Comparison of ENCODE assay signal across 11 mouse cellular contexts in the genomic region with DNA sequence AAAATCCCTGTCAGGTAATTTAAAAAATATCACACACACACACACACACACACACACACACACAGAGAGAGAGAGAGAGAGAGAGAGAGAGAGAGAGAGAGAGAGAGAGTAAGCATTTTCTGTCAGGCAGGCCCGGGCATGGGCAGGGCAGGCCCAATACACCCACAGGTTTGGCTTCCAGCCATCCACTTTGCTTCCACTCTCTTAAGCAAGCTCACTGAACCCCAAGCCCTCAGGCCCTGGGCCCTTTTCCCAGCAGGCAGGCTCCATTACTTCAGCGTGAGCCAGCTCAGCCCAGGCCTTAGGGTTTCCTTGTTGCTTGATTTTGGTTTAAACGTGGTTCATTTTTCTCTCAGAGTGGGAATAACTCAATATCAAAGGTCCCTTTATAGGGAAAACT. TPM values are rescaled to one million over a fixed set of nuclear protein-coding genes. Genes with fewer than 3 reads are reported as not detected.
DNase-seq lines count a peak whose midpoint lies in the region; ATAC-seq and TF ChIP-seq lines count a peak whose summit lies in the region.
"Had no signal": no experiment of that assay in that cellular context is flagged by ENCODE, and none has a peak within 500 bp of the region (broad histone marks: within the 10 kb centered on the region; RNA-seq: fewer than 3 reads in every experiment).

No protein-coding gene starts in this region.

- H3K9me3 ChIP-seq in intestine, embryonic 16.5 days (ENCODE audit: control insufficient read depth, low read length), result no peaks in the 10 kb centered on the region
- no peaks in the 10 kb centered on the region for H3K9me3 ChIP-seq in intestine, postnatal 0 days (ENCODE audit: control insufficient read depth)

- TF ChIP-seq CTCF in intestine, postnatal 0 days (IDR thresholded peaks at IDR 0.05; ENCODE audit: low read depth), result no peak

- H3K4me1 ChIP-seq in intestine, embryonic 16.5 days (ENCODE audit: control insufficient read depth, insufficient read depth, low read length), result peaks cover 6% of the 10 kb centered on the region
- no peaks in the 10 kb centered on the region for H3K4me1 ChIP-seq in intestine, postnatal 0 days (replicated peaks; ENCODE audit: control insufficient read depth, insufficient read depth, low read length)

- no peak overlapping the region for H3K27ac ChIP-seq in intestine, embryonic 16.5 days (ENCODE audit: low read length)
- H3K27ac ChIP-seq in intestine, postnatal 0 days (ENCODE audit: low read depth, low read length), result no peak overlapping the region
- H3K27ac ChIP-seq: macrophage had no signal

- DNase-seq in 3134 (ENCODE audit: extremely low read depth, insufficient read length, low spot score) (peak; percentile 11), liver (no peak)
- DNase-seq in Muller cell, postnatal 12 days (ENCODE audit: inconsistent ontology term), result peak; percentile 95
- DNase-seq in kidney, postnatal 25 days, result peak; percentile 33 to 49
- DNase-seq in thymus, postnatal 4 days, result no peak
- DNase-seq: thymus, postnatal 36 days had no signal

- no peaks in the 10 kb centered on the region for H3K36me3 ChIP-seq in intestine, embryonic 16.5 days (ENCODE audit: control insufficient read depth, insufficient read depth, low read length)
- H3K36me3 ChIP-seq in intestine, postnatal 0 days (ENCODE audit: control insufficient read depth, insufficient read depth), result no peaks in the 10 kb centered on the region

- no peak overlapping the region for H3K4me3 ChIP-seq in intestine, embryonic 16.5 days (ENCODE audit: low read length)
- no peak overlapping the region for H3K4me3 ChIP-seq in intestine, postnatal 0 days (ENCODE audit: low read depth, low read length)

- ATAC-seq in intestine, embryonic 16.5 days, result no peak
- ATAC-seq in intestine, postnatal 0 days, result no peak
- ATAC-seq: hindbrain, embryonic 16.5 days had no signal

- no peaks in the 10 kb centered on the region for H3K27me3 ChIP-seq in intestine, embryonic 16.5 days (replicated peaks; ENCODE audit: control insufficient read depth, insufficient read depth, low read length)
- H3K27me3 ChIP-seq in intestine, postnatal 0 days (replicated peaks; ENCODE audit: control insufficient read depth, insufficient read depth, low read length), result no peaks in the 10 kb centered on the region

- 0 out of 2 replicates have a peak overlapping the region, but pooled peaks have one; percentile 11 for H3K9ac ChIP-seq in intestine, embryonic 16.5 days (ENCODE audit: low read depth, low read length)
- H3K9ac ChIP-seq in intestine, postnatal 0 days (ENCODE audit: low read depth, low read length), result no peak overlapping the region

- no peak overlapping the region for H3K4me2 ChIP-seq in intestine, embryonic 16.5 days (ENCODE audit: low read depth, low read length)
- no peak overlapping the region for H3K4me2 ChIP-seq in intestine, postnatal 0 days (replicated peaks; ENCODE audit: low read depth)

- WGBS in intestine, embryonic 16.5 days, result 77% methylated on average over 3 of the region's 3 CpGs
- 65% methylated on average over 3 of the region's 3 CpGs for WGBS in intestine, postnatal 0 days

RNA-seq across cellular contexts. Expression of gene Oas1f, which starts 2.5 kb away (rescaled TPM):
- 0.20 TPM in 1 of 2 replicates, not detected in the other for polyA plus RNA-seq in intestine, embryonic 16.5 days (2015; fragmentation: Nextera tagmentation; extraction: Ambion mirVana)
- polyA plus RNA-seq in intestine, postnatal 0 days (2015; fragmentation: Nextera tagmentation; extraction: Ambion mirVana), result not detected in 2 replicates
- polyA plus RNA-seq: embryonic facial prominence, embryonic 11.5 days; hindbrain, embryonic 16.5 days; macrophage had no signal

RNA-seq across cellular contexts. Expression of gene Oas1h, which starts 16.5 kb away (rescaled TPM):
- not detected in 2 replicates for polyA plus RNA-seq in intestine, embryonic 16.5 days (2015; fragmentation: Nextera tagmentation; extraction: Ambion mirVana)
- not detected in 2 replicates for polyA plus RNA-seq in intestine, postnatal 0 days (2015; fragmentation: Nextera tagmentation; extraction: Ambion mirVana)
- polyA plus RNA-seq: embryonic facial prominence, embryonic 11.5 days; hindbrain, embryonic 16.5 days; macrophage had no signal

RNA-seq across cellular contexts. Expression of gene Oas1c, which starts 32.4 kb away (rescaled TPM):
- polyA plus RNA-seq in intestine, embryonic 16.5 days (2015; fragmentation: Nextera tagmentation; extraction: Ambion mirVana), result 0.58 and 1.1 TPM in 2 replicates
- 1.0 and 1.2 TPM in 2 replicates for polyA plus RNA-seq in intestine, postnatal 0 days (2015; fragmentation: Nextera tagmentation; extraction: Ambion mirVana)

RNA-seq across cellular contexts. Expression of gene Oas1g, which starts 42.7 kb away (rescaled TPM):
- 1.5 and 2.6 TPM in 2 replicates for polyA plus RNA-seq in intestine, embryonic 16.5 days (2015; fragmentation: Nextera tagmentation; extraction: Ambion mirVana)
- polyA plus RNA-seq in intestine, postnatal 0 days (2015; fragmentation: Nextera tagmentation; extraction: Ambion mirVana), result 30.9 and 31.8 TPM in 2 replicates
- polyA plus RNA-seq: embryonic facial prominence, embryonic 11.5 days had no signal

RNA-seq across cellular contexts. Expression of gene Oas1e, which starts 49.4 kb away (rescaled TPM):
- polyA plus RNA-seq in intestine, embryonic 16.5 days (2015; fragmentation: Nextera tagmentation; extraction: Ambion mirVana), result not detected in 2 replicates
- polyA plus RNA-seq in intestine, postnatal 0 days (2015; fragmentation: Nextera tagmentation; extraction: Ambion mirVana), result 0.10 TPM in 1 of 2 replicates, not detected in the other
- polyA plus RNA-seq: embryonic facial prominence, embryonic 11.5 days; macrophage had no signal

Comparison
In these comparisons a context has a peak if more than half of its experiments do, and no peak if none do; other contexts are left out.
1. DNase-seq: peak in 3134 (single experiment), Muller cell, postnatal 12 days (single experiment) and kidney, postnatal 25 days (2 of 2); none in thymus, postnatal 4 days (single experiment) and liver (single experiment).